Mouse (Mus musculus): ENCODE measurements around the gene Neu3. TPM values are rescaled to one million over a fixed set of nuclear protein-coding genes. Genes with fewer than 3 reads are reported as not detected.

The Neu3 gene
- total RNA-seq, 2 experiments from 2014 or later: 2.4 to 3.7 TPM

DNA sequence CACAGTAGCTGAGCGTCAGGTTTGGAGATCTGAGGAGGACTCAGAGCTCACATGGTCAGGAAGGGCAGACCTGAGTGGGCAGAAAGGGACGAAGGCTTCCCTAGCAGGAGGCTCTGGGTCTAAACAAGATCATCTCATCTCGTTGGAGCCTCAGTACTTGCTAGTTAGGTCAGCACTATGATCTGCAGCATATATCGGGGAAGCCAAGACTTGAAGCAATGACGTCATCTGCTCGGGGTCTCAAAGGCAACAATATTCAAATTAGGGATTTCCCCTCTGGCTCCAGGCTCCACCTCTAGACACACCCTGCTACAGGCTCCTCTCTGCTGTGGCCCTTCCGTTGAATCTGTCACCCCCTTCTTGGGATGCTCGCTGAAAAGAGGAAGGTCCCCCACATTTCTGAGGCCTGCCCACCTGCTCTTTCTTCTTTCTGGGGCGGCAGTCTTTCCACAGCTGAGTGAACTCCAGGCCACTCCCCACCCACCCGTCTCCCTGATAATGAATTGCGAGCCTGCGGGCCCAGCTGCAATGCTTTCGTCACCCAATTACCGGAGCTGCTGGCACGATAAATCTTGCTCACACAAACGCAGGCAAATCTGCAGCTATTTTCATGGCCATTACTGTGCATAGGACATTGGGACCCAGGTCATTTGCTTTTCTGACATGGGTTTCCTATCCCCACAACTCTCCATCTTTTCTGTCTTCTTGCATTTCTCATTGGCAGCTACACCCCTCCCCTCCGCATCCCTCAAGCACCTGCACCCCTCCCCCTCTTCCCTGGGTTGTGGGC lies 32.8 kb downstream of the Neu3 start:
- peak; percentile 14 to 47 for DNase-seq (ENCODE audit: low spot score in 2 of 2)

- DNase-seq (ENCODE audit: low spot score in 2 of 2): no peak
Measured at GRCm38 (mm10) chr7:99794096-99794495, 34.1 kb downstream of the Neu3 start.

DNA sequence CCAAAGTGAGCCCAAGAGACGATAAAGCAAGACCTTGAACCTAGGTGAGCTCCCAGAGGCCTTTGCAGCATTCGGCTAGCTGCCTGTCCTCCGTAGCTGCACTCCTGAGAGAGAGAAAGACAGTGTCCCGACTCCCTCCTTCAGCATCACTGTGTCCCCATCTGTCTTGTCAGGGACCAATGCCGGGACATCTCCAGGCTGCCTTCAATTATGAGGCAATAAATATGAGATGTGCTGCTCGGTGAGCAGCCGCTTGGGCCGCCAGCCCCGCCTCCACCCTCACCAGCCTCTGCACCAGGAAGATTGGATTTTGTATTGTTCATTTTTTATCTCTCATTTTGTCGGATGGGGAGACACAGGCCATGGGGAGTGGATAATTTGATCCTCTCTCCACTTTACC lies 37.4 kb downstream of the Neu3 start:
- DNase-seq (ENCODE audit: low spot score in 2 of 2): no peak

DNA sequence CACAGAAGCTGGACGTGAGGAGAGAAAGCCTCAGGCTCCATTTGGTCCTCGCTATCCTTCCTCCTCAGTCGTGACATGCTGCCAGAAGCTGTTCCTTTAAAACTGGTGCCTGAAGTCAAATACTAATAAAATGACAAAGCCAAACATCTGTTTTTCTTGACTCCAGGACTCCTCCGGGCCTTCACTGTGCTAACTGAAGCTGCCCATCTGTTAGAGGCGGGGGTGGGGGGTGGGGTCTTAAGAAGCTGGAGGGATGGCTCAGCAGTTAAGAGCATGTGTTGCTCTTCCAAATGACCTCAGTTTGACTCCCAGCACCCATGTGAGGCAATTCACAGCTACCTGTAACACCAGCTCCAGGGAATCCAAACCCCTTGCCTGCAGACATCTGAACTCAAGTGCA lies 39.7 kb downstream of the Neu3 start:
- no peak for DNase-seq (ENCODE audit: low spot score in 2 of 2)

DNA sequence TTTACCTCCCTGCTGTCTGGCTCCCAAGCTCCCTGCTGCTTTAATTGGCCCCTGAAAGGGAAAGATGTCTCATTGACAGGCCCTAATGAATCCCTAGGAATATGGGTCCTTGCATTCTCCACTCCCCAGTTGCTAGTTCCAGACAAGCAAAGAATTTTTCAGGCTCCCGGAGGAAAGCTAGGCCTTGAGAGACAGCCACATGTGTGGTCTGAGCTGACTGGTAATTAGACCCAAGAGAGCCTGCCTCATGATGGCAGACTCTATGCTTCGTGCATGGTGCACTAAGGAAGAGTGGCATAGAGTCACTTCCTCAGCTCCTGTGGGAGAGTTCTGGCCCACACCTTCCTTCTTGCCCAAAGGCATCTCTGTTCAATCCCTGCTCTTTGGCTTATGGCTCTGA lies 40.3 kb downstream of the Neu3 start:
- DNase-seq (ENCODE audit: low spot score in 2 of 2): no peak

DNA sequence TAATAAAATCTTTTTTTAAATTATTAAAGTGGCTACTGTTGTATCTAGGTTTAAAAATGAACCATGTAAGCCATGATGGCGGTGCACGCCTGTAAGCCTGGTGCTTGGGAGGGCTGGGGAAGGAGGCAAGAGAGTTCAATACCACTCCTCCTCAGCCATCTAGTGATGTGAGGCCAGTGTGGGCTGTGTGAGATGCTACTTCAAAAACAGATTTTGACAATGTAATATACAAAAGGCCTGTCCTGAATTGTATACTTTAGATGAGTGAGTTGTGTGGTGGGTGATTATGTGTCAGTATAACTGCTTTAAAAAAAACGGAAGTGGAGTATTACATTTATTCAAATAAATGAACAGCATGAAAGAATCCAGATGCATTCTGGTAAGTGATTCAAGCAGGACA lies 41.4 kb downstream of the Neu3 start:
- DNase-seq (ENCODE audit: low spot score in 2 of 2): no peak

DNA sequence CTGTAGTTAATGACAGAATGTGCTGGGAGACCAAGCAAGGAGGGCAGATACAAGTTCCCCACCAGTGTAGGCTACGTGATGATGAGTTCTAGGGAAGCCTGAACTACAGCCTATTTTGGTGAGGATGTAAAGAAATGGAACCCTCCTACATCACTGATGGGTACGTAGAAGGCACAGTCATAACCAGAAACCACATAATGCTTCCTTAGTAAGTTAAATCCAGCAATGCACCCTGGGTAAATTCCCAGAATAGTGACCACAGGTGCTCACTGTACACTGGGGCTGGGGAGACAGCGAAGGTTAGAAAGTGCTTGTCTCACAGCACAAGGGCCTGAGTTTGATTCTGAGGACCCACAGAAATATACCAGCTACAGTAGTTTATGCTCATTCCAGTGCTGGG lies 42.7 kb downstream of the Neu3 start:
- DNase-seq (ENCODE audit: low spot score in 2 of 2): no peak

- no peak for DNase-seq (ENCODE audit: low spot score in 2 of 2)
Measured at GRCm38 (mm10) chr7:99783421-99783820, 44.8 kb downstream of the Neu3 start.

DNA sequence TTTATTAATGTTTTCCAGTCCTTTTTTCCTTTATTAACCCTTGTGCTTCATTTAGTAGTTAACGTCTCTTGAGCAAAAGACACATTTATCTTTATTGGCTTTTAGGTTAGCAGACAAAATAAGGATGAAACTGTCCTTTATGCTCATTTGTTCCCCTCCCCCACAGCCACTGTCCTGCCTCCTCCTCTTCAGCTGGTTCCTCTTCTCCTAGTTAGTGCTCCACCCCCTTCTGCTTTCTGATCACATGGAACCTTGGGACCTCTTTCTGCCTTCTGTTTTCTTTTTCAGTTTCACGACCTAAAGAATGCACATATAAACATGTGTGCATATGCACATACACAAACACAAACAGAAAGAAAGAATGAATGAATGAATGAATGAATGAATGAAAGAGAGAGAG lies 46.3 kb downstream of the Neu3 start:
- DNase-seq (ENCODE audit: low spot score in 2 of 2): no peak

DNA sequence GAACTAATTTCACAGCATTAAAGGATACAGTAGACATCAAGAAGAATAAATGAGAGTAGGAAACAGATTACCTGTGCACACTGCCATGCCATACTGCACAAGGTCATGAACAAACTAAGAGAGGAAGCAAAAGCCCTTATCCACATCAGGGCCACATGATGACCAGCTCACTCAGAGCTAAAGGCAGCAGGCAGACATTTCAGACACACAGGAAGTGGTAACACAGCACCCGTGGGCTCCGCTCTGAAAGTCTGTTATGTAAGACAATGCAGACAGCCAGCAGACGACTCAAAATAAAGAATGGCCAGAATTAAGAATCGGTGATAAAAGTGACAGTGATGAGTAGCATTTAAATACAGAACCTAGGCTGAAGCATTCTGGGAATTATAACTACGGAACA lies 46.8 kb downstream of the Neu3 start:
- no peak for DNase-seq (ENCODE audit: low spot score in 2 of 2)

GRCm38 (mm10) chr7:99763207-99763606 lies 65.0 kb downstream of the Neu3 start, which contains the start of gene Olfr521:
Gene Olfr521, plus strand, starts transcription at chr7:99763507.
- DNase-seq (ENCODE audit: low spot score in 2 of 2): no peak

Other genes starting within 250 kb of the Neu3 start
- 1 to 10 TPM; 2.9 to 3.3 TPM for gene Tpbgl, start 201.3 kb downstream of the Neu3 start, total RNA-seq (2021)
- gene Slco2b1, start 117.1 kb downstream of the Neu3 start, total RNA-seq (2021): 10 to 100 TPM; 14.8 to 15.4 TPM
- gene Olfr520, start 98.1 kb downstream of the Neu3 start, total RNA-seq (2021): not detected
- gene Olfr521, start 64.9 kb downstream of the Neu3 start, total RNA-seq (2021): not detected
- gene Xrra1, start 30.7 kb upstream of the Neu3 start, total RNA-seq (2021): 1 to 10 TPM; 1.2 TPM
- gene Spcs2, start 35.0 kb upstream of the Neu3 start, total RNA-seq (2021): 10 to 100 TPM; 90.0 to 96.3 TPM
- gene Rnf169, start 152.0 kb upstream of the Neu3 start, total RNA-seq (2021): 10 to 100 TPM; 19.6 to 25.6 TPM
- gene Chrdl2, start 177.8 kb upstream of the Neu3 start, total RNA-seq (2021): under 1 TPM; 0.21 to 0.22 TPM